Mouse (Mus musculus): Measurements from ENCODE around the gene Fem1b. TPM values are rescaled to one million over a fixed set of nuclear protein-coding genes. Genes with fewer than 3 reads are reported as not detected.

Fem1b gene
- polyA plus RNA-seq, 1 experiment from 2014 or later = 48.2 TPM

- Histone ChIP-seq H3K4me1 (replicated peaks) (peaks cover 3% of the 10 kb centered on the region; the same call in 1 of the 2 replicates), H3K9ac (no peak overlapping the region), H3K27ac (no peak overlapping the region), H3K9me3 (no peaks in the 10 kb centered on the region), H3K4me2 (peak overlapping the region; percentile 33), H3K27me3 (no peaks in the 10 kb centered on the region), H3K36me3 (no peaks in the 10 kb centered on the region), H3K4me3 (no peak overlapping the region)
- 20% methylated on average over 13 of the region's 13 CpGs for WGBS
- ATAC-seq (ENCODE audit: low FRiP score) = no peak
Observed at GRCm38 (mm10) chr9:62763478-62763877, 48.3 kb downstream of the Fem1b start.

- WGBS = 55% methylated on average over 3 of the region's 3 CpGs
- Histone ChIP-seq H3K9me3 (no peaks in the 10 kb centered on the region), H3K36me3 (no peaks in the 10 kb centered on the region), H3K27ac (no peak overlapping the region), H3K4me1 (replicated peaks) (peaks cover 3% of the 10 kb centered on the region; the same call in 1 of the 2 replicates), H3K9ac (no peak overlapping the region), H3K4me3 (no peak overlapping the region), H3K27me3 (no peaks in the 10 kb centered on the region), H3K4me2 (no peak overlapping the region)
- ATAC-seq (ENCODE audit: low FRiP score) = no peak
Observed at GRCm38 (mm10) chr9:62759601-62760000, 52.1 kb downstream of the Fem1b start.

- Histone ChIP-seq H3K4me3 (no peak overlapping the region), H3K4me1 (replicated peaks) (no peaks in the 10 kb centered on the region), H3K27ac (no peak overlapping the region), H3K27me3 (no peaks in the 10 kb centered on the region), H3K4me2 (no peak overlapping the region), H3K36me3 (no peaks in the 10 kb centered on the region), H3K9me3 (no peaks in the 10 kb centered on the region), H3K9ac (no peak overlapping the region)
- ATAC-seq (ENCODE audit: low FRiP score) = no peak
- WGBS = 74% methylated on average over 4 of the region's 4 CpGs
Observed at GRCm38 (mm10) chr9:62758288-62758687, 53.4 kb downstream of the Fem1b start.

- Histone ChIP-seq H3K9ac (no peak overlapping the region), H3K4me3 (no peak overlapping the region), H3K27me3 (no peaks in the 10 kb centered on the region), H3K9me3 (no peaks in the 10 kb centered on the region), H3K36me3 (no peaks in the 10 kb centered on the region), H3K4me1 (replicated peaks) (no peaks in the 10 kb centered on the region), H3K4me2 (no peak overlapping the region), H3K27ac (no peak overlapping the region)
- ATAC-seq (ENCODE audit: low FRiP score) = no peak
- WGBS = 90% methylated on average over 11 of the region's 11 CpGs
Observed at GRCm38 (mm10) chr9:62750381-62750780, 61.4 kb downstream of the Fem1b start.

GRCm38 (mm10) chr9:62749666-62750065, 62.1 kb downstream of the Fem1b start:
- no peak overlapping the region for H3K9ac ChIP-seq
- no peaks in the 10 kb centered on the region for H3K27me3 ChIP-seq
- H3K9me3 ChIP-seq = no peaks in the 10 kb centered on the region
- no peak overlapping the region for H3K4me3 ChIP-seq
- H3K27ac ChIP-seq = no peak overlapping the region
- no peaks in the 10 kb centered on the region for H3K4me1 ChIP-seq (replicated peaks)
- ATAC-seq (ENCODE audit: low FRiP score) = no peak
- WGBS = 64% methylated on average over 6 of the region's 6 CpGs
- no peaks in the 10 kb centered on the region for H3K36me3 ChIP-seq
- no peak overlapping the region for H3K4me2 ChIP-seq

GRCm38 (mm10) chr9:62746646-62747045, 65.1 kb downstream of the Fem1b start:
- Histone ChIP-seq H3K4me1 (replicated peaks) (no peaks in the 10 kb centered on the region), H3K36me3 (no peaks in the 10 kb centered on the region), H3K4me2 (no peak overlapping the region), H3K27me3 (0 out of 2 replicates have a peak, but pooled peaks cover 3% of the 10 kb centered on the region), H3K27ac (no peak overlapping the region), H3K9me3 (no peaks in the 10 kb centered on the region), H3K9ac (no peak overlapping the region), H3K4me3 (no peak overlapping the region)
- no peak for ATAC-seq (ENCODE audit: low FRiP score)
- 81% methylated on average over 6 of the region's 6 CpGs for WGBS

GRCm38 (mm10) chr9:62744558-62745275, 67.0 kb downstream of the Fem1b start:
- ATAC-seq (ENCODE audit: low FRiP score) = no peak
- H3K9me3 ChIP-seq = no peaks in the 10 kb centered on the region
- H3K4me2 ChIP-seq = no peak overlapping the region
- H3K36me3 ChIP-seq = no peaks in the 10 kb centered on the region
- no peak overlapping the region for H3K4me3 ChIP-seq
- 0 out of 2 replicates have a peak, but pooled peaks cover 3% of the 10 kb centered on the region for H3K27me3 ChIP-seq
- 54% methylated on average over 7 of the region's 7 CpGs for WGBS
- no peak overlapping the region for H3K9ac ChIP-seq
- H3K4me1 ChIP-seq (replicated peaks) = no peaks in the 10 kb centered on the region
- H3K27ac ChIP-seq = no peak overlapping the region

Other genes starting within 250 kb of the Fem1b start
- 1.7 and 2.0 TPM in 2 replicates for gene Itga11, start 134.1 kb downstream of the Fem1b start, polyA plus RNA-seq (2015; fragmentation: Nextera tagmentation; extraction: Ambion mirVana)
- 6.0 and 6.1 TPM in 2 replicates for gene Cln6, start 26.9 kb upstream of the Fem1b start, polyA plus RNA-seq (2015; fragmentation: Nextera tagmentation; extraction: Ambion mirVana)
- 10.4 and 21.2 TPM in 2 replicates for gene Calml4, start 46.1 kb upstream of the Fem1b start, polyA plus RNA-seq (2015; fragmentation: Nextera tagmentation; extraction: Ambion mirVana)
- gene Pias1, start 176.0 kb upstream of the Fem1b start, polyA plus RNA-seq (2015; fragmentation: Nextera tagmentation; extraction: Ambion mirVana) = 64.9 and 68.2 TPM in 2 replicates

All from hindbrain, embryonic 13.5 days (tissue).